Mouse (Mus musculus) Patski (cell line): ENCODE data around the gene Hoxd11. TPM values are rescaled to one million over a fixed set of nuclear protein-coding genes. Genes with fewer than 3 reads are reported as not detected.

Experiments
- ATAC-seq: fragments of 100-300 bp; one replicate; pipeline ENCODE4 v1.8.0; 2021
- CTCF ChIA-PET: fragments of 350-600 bp; sonication (Branson Sonifier 250); formaldehyde crosslinking; loops from one replicate; lab custom pipeline; 2022; ENCODE audit warnings: inconsistent platforms; lab: Charles Lee
- POLR2A ChIA-PET: fragments of 350-600 bp; sonication (Branson Sonifier 250); formaldehyde crosslinking; loops from one replicate; lab custom pipeline; 2022; ENCODE audit warnings: antibody characterized with exemption, inconsistent platforms; lab: Charles Lee
- DNase-seq: peaks from one replicate; pipeline ENCODE4 v3.0.0-alpha.2; 2011; ENCODE audit warnings: low read depth, low spot score
- H3K27me3 ChIP-seq: fragments of 371-371 bp; one replicate; pipeline ENCODE4 v1.5.1; 2021
- CTCF ChIP-seq: fragments of 100-300 bp; IDR thresholded peaks from one replicate; pipeline ENCODE4 v1.5.1; 2021
- in situ Hi-C: fragments of 300-500 bp; cut with MboI; formaldehyde crosslinking; loops from 3 replicates; pipeline ENCODE4 v1.11.1; 2018; ENCODE audit warnings: low pct_unique_long_range_greater_than_20kb, mixed read lengths
- polyA plus RNA-seq: library from polyadenylated mRNA; unstranded; gene quantifications from one replicate; pipeline ENCODE4 v1.2.3, GENCODE M21; 2021

Gene Hoxd11
- polyA plus RNA-seq, 1 experiment from 2014 or later, result not detected

- ATAC-seq (no peak), DNase-seq (no peak)
- in situ Hi-C loops, result loop anchor here (25.0 kb wide), 1 partner anchor 1082 kb away; no protein-coding TSS in a partner anchor
- no peak for TF ChIP-seq CTCF
- peaks cover 35% of the 10 kb centered on the region for H3K27me3 ChIP-seq
- ChIA-PET POLR2A (no interaction called here), CTCF (no interaction called here)
Observed at GRCm38 (mm10) chr2:74680561-74681398, 1.4 kb downstream of the Hoxd11 start.

- DNase-seq, result no peak
- POLR2A ChIA-PET, result no interaction called here
- no peak for ATAC-seq
- in situ Hi-C loops, result loop anchor here (25.0 kb wide), 1 partner anchor 1080 kb away; no protein-coding TSS in a partner anchor
- peaks cover 45% of the 10 kb centered on the region for H3K27me3 ChIP-seq
- no peak for TF ChIP-seq CTCF
- CTCF ChIA-PET, result no interaction called here
Observed at GRCm38 (mm10) chr2:74681594-74682531, 2.5 kb downstream of the Hoxd11 start.

GRCm38 (mm10) chr2:74682796-74683195, 3.4 kb downstream of the Hoxd11 start:
- no peak for ATAC-seq
- peaks cover 54% of the 10 kb centered on the region for H3K27me3 ChIP-seq
- ChIA-PET CTCF (no interaction called here), POLR2A (no interaction called here)
- in situ Hi-C loops, result loop anchor here (25.0 kb wide), 1 partner anchor 1080 kb away; no protein-coding TSS in a partner anchor
- no peak for TF ChIP-seq CTCF
- no peak for DNase-seq

- POLR2A ChIA-PET, result no interaction called here
- H3K27me3 ChIP-seq, result peaks cover 56% of the 10 kb centered on the region
Observed at GRCm38 (mm10) chr2:74683471-74683951, 4.2 kb downstream of the Hoxd11 start.

GRCm38 (mm10) chr2:74684106-74684505, 4.7 kb downstream of the Hoxd11 start:
- TF ChIP-seq CTCF, result no peak
- POLR2A ChIA-PET, result no interaction called here
- in situ Hi-C loops, result loop anchor here (25.0 kb wide), 1 partner anchor 1078 kb away; no protein-coding TSS in a partner anchor
- ATAC-seq (no peak), DNase-seq (no peak)
- CTCF ChIA-PET, result no interaction called here
- peaks cover 62% of the 10 kb centered on the region for H3K27me3 ChIP-seq

More at GRCm38 (mm10) chr2:74683471-74683951, 4.2 kb downstream of the Hoxd11 start:
- no peak for TF ChIP-seq CTCF
- ATAC-seq (no peak), DNase-seq (no peak)
- CTCF ChIA-PET, result no interaction called here
- in situ Hi-C loops, result loop anchor here (25.0 kb wide), 1 partner anchor 1079 kb away; no protein-coding TSS in a partner anchor

GRCm38 (mm10) chr2:74685059-74685603, 5.8 kb downstream of the Hoxd11 start:
- in situ Hi-C loops, result loop anchor here (25.0 kb wide), 1 partner anchor 1077 kb away; no protein-coding TSS in a partner anchor
- DNase-seq (no peak), ATAC-seq (no peak)
- peaks cover 69% of the 10 kb centered on the region for H3K27me3 ChIP-seq
- CTCF ChIA-PET, result interaction anchor here (1.0 to 2.0 kb wide), 2 partner anchors 8 to 10 kb away, joined by 3 to 6 read pairs; no protein-coding TSS in a partner anchor
- POLR2A ChIA-PET, result interaction anchor here (0.6 kb wide), 1 partner anchor 56 kb away, joined by 3 read pairs; no protein-coding TSS in a partner anchor
- no peak for TF ChIP-seq CTCF

GRCm38 (mm10) chr2:74686301-74686987, 7.1 kb downstream of the Hoxd11 start:
- H3K27me3 ChIP-seq, result peaks cover 74% of the 10 kb centered on the region
- CTCF ChIA-PET, result interaction anchor here (0.7 to 2.0 kb wide), 4 partner anchors 9 to 167 kb away, joined by 3 to 6 read pairs (median 4); no protein-coding TSS in a partner anchor
- POLR2A ChIA-PET, result no interaction called here
- peak; percentile 62 for ATAC-seq
- no peak for TF ChIP-seq CTCF
- in situ Hi-C loops, result loop anchor here (25.0 kb wide), 1 partner anchor 1076 kb away; no protein-coding TSS in a partner anchor
- no peak for DNase-seq

GRCm38 (mm10) chr2:74686988-74687697, 7.8 kb downstream of the Hoxd11 start:
- DNase-seq (no peak), ATAC-seq (no peak)
- in situ Hi-C loops, result loop anchor here (25.0 kb wide), 1 partner anchor 1075 kb away; no protein-coding TSS in a partner anchor
- ChIA-PET CTCF (interaction anchor here (0.7 to 2.0 kb wide), 3 partner anchors 10 to 166 kb away, joined by 3 to 6 read pairs (median 4); no protein-coding TSS in a partner anchor), POLR2A (no interaction called here)
- H3K27me3 ChIP-seq, result peaks cover 79% of the 10 kb centered on the region
- no peak for TF ChIP-seq CTCF
